Mouse (Mus musculus) Patski (cell line): Measurements from ENCODE around the gene Wscd2. TPM values are rescaled to one million over a fixed set of nuclear protein-coding genes. Genes with fewer than 3 reads are reported as not detected.

Experiments
- ATAC-seq: fragments of 100-300 bp; one replicate; pipeline ENCODE4 v1.8.0; 2021
- CTCF ChIA-PET: fragments of 350-600 bp; sonication (Branson Sonifier 250); formaldehyde crosslinking; loops from one replicate; lab custom pipeline; 2022; ENCODE audit warnings: inconsistent platforms; lab: Charles Lee
- POLR2A ChIA-PET: fragments of 350-600 bp; sonication (Branson Sonifier 250); formaldehyde crosslinking; loops from one replicate; lab custom pipeline; 2022; ENCODE audit warnings: antibody characterized with exemption, inconsistent platforms; lab: Charles Lee
- DNase-seq: peaks from one replicate; pipeline ENCODE4 v3.0.0-alpha.2; 2011; ENCODE audit warnings: low read depth, low spot score
- H3K27me3 ChIP-seq: fragments of 371-371 bp; one replicate; pipeline ENCODE4 v1.5.1; 2021
- CTCF ChIP-seq: fragments of 100-300 bp; IDR thresholded peaks from one replicate; pipeline ENCODE4 v1.5.1; 2021
- in situ Hi-C: fragments of 300-500 bp; cut with MboI; formaldehyde crosslinking; loops from 3 replicates; pipeline ENCODE4 v1.11.1; 2018; ENCODE audit warnings: low pct_unique_long_range_greater_than_20kb, mixed read lengths
- polyA plus RNA-seq: library from polyadenylated mRNA; unstranded; gene quantifications from one replicate; pipeline ENCODE4 v1.2.3, GENCODE M21; 2021

Gene Wscd2
- polyA plus RNA-seq, 1 experiment from 2014 or later: 0.28 TPM

DNA sequence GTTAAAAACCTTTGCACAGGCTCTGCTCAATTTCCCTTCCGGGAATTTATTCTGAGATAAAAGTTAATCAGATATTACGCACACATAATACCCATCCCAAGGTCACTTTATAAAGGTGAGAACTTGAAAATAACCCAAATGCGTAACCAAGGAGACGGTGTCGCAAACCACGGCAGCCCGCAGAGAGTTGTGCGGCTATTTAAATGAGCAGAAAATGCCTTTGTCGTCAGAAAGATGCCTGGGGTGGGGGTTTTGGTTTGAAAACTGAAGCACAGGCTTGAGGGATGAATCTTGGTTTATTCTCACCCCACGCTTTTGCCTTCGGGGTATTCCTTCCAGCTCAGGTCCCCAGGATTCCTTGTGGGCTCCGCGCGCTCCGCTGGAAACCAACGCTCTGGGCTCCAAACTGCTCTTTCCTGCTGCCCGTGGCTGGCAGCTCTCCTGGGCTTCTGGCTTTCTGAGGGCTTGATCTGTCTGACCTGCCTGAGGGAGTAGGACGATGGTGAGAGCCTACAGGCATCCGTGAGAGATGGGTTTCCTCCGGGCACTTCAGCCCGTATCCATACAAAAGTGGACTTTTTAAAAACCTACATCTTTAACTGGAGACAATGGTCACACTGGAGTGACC is 28.0 kb upstream of the Wscd2 start:
- peaks cover 13% of the 10 kb centered on the region for H3K27me3 ChIP-seq
- DNase-seq: no peak
- ATAC-seq: no peak
- ChIA-PET CTCF (no interaction called here), POLR2A (no interaction called here)
- TF ChIP-seq CTCF: no peak
- in situ Hi-C loops: loop anchor here (5.0 kb wide), 1 partner anchor 270 kb away; no protein-coding TSS in a partner anchor

DNA sequence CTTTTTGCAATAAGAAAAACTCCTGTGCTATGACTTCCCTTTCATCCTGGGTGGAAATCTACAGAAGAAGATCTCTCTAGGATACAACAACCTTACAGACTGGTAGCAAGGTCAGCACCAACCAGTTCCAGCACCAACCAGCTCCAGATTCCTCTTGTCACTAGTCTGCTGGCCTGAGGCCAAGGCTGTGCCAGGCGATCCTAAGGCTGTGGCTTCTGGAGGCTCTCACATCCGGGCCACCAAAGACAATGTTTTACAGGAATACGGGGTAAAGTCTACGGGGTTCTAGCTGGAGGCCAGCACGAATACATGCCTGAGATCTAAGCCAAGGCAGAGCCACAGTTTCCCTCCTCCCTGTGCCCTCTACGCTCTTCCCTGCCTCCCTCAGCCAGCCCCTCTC is 25.4 kb upstream of the Wscd2 start:
- CTCF ChIA-PET: interaction anchor here (0.9 kb wide), 1 partner anchor 10 kb away, joined by 3 read pairs; no protein-coding TSS in a partner anchor
- H3K27me3 ChIP-seq: peaks cover 8% of the 10 kb centered on the region
- DNase-seq (no peak), ATAC-seq (peak; percentile 19)
- in situ Hi-C loops: loop anchor here (5.0 kb wide), 1 partner anchor 268 kb away; no protein-coding TSS in a partner anchor
- POLR2A ChIA-PET: no interaction called here
- TF ChIP-seq CTCF: no peak

DNA sequence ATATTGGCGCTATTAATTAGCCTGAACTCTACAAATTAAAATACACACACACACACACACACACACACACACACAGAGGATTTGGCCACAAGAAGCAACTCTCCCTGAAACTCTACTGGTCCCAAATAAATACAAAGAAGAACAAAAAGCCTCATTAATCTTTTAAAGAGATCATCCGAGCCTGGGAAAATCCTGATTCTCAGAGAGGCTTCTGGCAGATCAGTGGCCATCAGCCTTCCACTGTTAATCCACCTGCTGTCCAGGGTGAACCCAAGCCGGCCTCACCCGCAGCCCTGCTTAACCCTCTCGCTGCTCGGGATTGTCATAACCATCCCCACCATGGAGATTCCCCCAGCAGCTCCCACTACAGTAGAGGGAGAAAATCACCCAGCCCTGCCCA is 23.6 kb upstream of the Wscd2 start:
- ChIA-PET POLR2A (no interaction called here), CTCF (no interaction called here)
- no peak for TF ChIP-seq CTCF
- no peak for ATAC-seq
- H3K27me3 ChIP-seq: peaks cover 4% of the 10 kb centered on the region
- in situ Hi-C loops: no loop called here
- DNase-seq: no peak

DNA sequence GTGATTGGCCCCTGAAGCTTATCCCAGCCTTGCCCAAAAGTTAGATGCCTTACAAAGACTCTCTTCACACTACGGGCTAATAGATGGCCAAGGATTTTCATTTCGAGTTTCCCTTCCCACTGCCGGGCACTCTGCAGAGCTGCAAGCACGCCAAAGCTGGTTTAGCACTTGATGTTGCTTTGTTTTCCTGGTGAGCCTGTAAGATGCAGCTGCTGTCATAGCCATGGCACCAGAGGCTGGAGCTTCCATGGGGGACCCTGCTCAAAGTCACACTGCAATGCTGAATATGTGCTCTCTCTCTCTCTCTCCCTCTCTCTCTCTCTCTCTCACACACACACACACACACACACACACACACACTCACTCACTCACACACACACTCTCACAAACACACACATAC is 23.1 kb upstream of the Wscd2 start:
- ChIA-PET POLR2A (no interaction called here), CTCF (no interaction called here)
- ATAC-seq: no peak
- no peak for DNase-seq
- TF ChIP-seq CTCF: no peak
- H3K27me3 ChIP-seq: peaks cover 2% of the 10 kb centered on the region
- in situ Hi-C loops: no loop called here

DNA sequence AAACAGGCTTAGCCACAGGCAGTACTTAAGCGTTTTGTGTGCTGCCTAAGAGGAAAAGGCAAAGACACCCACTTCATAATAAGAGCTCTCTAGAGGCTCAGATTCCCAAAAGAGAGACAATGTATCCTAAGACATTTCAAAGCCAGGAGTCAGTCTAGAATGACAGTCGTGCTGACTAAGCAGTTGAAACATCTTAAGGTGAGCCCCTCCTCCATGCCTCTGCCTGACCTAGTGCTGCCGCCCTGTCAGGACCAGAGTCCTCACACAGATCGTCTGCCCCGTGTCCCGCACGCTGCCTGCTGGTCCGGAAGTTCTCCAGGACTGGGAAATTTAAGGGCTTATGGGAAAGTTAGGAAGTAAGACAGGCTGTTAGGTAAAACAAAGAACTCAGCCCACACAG is 22.4 kb upstream of the Wscd2 start:
- DNase-seq (no peak), ATAC-seq (no peak)
- in situ Hi-C loops: no loop called here
- H3K27me3 ChIP-seq: no peaks in the 10 kb centered on the region
- TF ChIP-seq CTCF: no peak
- ChIA-PET POLR2A (no interaction called here), CTCF (no interaction called here)

DNA sequence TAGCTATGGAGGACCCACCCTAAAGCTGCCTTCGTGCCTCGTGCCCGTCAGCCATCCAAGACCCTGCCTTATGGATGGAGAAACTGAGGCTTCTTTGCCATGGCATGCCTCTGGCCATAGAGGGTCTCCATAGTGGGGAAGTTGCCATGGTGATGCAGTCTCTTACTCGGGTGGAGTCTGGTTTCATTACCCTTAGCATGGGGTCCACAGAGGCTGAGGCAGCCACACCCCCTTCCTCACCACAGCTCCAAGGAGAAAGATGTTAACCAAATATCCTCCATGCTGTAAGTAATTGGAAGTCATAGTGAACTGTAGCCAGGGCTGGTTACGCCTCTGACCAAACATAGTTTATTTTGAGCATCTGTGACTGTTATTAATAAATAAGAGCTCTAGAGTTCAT is 21.5 kb upstream of the Wscd2 start:
- ChIA-PET CTCF (no interaction called here), POLR2A (no interaction called here)
- DNase-seq (no peak), ATAC-seq (no peak)
- H3K27me3 ChIP-seq: no peaks in the 10 kb centered on the region
- no peak for TF ChIP-seq CTCF
- in situ Hi-C loops: no loop called here

DNA sequence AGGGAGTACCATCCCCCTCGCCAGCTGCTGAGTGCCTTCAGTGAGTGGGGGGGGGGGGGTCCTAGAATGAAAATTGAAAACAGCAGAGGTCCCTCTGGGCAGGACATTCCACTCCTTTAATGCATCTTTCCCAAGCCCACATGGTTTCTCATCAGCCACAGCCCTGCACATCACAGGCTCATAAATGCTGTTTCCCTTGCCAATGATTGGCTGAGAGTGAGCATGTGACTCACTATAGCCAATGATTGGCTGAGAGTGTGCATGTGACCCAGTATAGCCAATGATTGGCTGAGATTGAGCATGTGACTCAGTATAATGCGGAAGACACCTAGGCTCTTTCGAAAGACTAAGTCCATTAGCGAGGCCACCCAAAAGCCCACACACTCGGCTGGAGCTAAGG is 20.9 kb upstream of the Wscd2 start:
- ChIA-PET CTCF (no interaction called here), POLR2A (no interaction called here)
- no peak for ATAC-seq

DNA sequence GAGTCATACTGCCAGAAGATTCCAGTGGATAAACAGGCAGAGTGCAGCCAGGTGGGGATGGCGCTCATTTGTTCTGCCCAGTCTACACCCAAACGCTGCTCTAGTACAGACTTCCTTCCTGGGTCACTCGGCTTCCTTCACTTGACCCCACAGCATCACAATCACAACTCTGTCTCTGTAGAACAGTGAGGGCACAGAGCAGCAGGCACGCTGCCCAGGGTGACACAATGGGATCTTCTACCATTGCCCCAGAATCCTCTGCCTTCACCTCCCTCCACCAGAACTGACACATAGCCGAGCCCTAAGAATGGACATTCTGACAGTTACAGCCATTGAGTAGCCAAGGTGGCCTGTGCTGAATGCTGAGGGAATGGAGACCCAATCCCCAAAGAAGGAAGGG is 20.3 kb upstream of the Wscd2 start:
- ATAC-seq: no peak
- no peak for TF ChIP-seq CTCF
- POLR2A ChIA-PET: no interaction called here
- H3K27me3 ChIP-seq: no peaks in the 10 kb centered on the region
- CTCF ChIA-PET: no interaction called here
- DNase-seq: no peak
- in situ Hi-C loops: no loop called here

More for the DNA sequence above, 20.9 kb upstream of the Wscd2 start:
- no peak for TF ChIP-seq CTCF
- no peak for DNase-seq
- no peaks in the 10 kb centered on the region for H3K27me3 ChIP-seq
- in situ Hi-C loops: no loop called here

DNA sequence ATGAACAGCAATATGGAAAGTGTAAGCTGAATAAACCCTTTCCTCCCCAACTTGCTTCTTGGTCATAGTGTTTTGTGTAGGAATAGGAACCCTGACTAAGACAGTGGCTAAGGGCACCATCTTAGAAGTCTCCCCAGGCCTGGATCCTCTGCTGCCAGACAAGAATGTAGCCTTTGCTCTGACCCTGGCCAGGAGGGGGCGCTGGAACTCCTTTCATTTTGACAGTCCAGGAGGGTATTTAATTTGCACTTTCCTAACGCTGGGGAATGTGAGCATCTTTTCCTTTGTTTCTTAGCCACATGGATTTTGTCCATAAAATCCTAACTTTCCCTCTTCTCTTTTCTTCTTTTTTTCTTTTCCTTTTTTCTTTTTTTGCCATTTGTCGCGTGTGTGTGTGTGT is 18.7 kb upstream of the Wscd2 start:
- DNase-seq (peak; percentile 7), ATAC-seq (no peak)
- CTCF ChIA-PET: interaction anchor here (0.8 kb wide), 1 partner anchor 254 kb away, joined by 3 read pairs; the partner anchor contains the start of gene 1700069L16Rik
- POLR2A ChIA-PET: interaction anchor here (0.6 kb wide), 1 partner anchor 10 kb away, joined by 4 read pairs; no protein-coding TSS in a partner anchor
- in situ Hi-C loops: no loop called here
- H3K27me3 ChIP-seq: no peaks in the 10 kb centered on the region
- peak; percentile 80 for TF ChIP-seq CTCF

DNA sequence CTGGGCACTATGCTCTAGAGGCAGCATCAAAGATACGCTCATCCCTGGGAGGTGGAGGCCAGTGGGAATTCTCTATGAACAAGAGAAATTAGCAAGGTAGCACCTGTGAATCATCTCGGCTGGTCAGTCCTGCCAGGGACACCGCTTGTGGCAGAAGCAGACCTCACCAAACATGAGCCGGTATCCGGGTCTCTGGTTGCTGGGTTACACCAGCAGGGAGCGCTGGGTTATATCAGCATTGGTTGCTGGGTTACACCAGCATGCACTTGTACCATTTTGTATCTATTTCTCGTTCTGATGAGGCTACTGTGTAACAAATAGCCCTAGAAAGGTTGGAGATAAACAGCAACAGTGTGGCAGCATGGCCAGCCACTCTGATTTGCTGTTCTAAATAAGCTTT is 17.8 kb upstream of the Wscd2 start:
- no peak for TF ChIP-seq CTCF
- POLR2A ChIA-PET: no interaction called here
- CTCF ChIA-PET: interaction anchor here (0.8 to 1.0 kb wide), 2 partner anchors 12 to 253 kb away, joined by 3 to 4 read pairs; partner anchors contain the start of gene 1700069L16Rik
- DNase-seq: no peak
- in situ Hi-C loops: no loop called here
- H3K27me3 ChIP-seq: no peaks in the 10 kb centered on the region
- no peak for ATAC-seq

DNA sequence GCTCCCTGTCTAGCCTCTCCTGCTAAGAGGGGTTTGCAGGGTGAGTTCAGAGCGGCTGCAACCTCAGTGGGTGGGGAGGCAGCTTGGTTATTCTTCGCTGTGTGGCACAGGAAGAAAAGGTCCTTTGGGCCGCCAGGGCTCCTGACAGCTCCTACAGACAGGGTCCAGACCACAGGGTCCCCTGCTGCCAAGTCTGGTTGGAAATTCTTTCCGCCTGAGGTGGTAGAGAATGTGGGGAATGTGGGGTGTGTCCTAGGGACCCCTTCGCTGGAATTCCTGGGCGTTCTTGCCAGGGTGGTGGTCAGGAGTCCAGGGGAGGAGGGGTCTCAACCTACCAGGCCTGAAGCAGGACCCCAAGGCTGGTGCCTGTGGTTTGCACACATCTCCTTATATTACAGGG is 13.3 kb upstream of the Wscd2 start:
- H3K27me3 ChIP-seq: no peaks in the 10 kb centered on the region
- in situ Hi-C loops: no loop called here
- ChIA-PET POLR2A (no interaction called here), CTCF (no interaction called here)
- no peak for TF ChIP-seq CTCF
- ATAC-seq (peak; percentile 32), DNase-seq (no peak)
